Mouse (Mus musculus): ENCODE data around the gene Gm36028.

DNA sequence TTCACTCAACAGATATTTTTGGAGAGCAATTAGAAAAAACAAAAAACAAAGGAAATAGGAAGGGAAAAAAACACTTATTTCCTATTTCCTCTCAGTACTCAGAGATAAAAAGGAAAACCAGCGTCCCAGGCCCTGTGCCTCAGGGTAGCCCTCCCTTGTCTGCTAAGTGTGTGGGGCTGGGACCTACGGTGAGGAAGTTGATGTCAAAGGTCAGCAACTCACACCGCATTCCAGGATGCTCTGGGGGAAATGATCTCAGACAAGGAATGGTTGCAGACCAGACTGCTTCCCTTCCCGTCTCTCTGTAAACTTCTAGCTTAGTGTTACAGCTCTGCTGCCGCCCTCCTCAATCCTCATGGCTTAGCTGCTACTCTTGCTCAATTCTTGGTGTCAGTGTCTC, 9.6 kb downstream of the Gm36028 start:
- TF ChIP-seq CTCF (IDR thresholded peaks at IDR 0.05; ENCODE audit: low read depth, low read length) = no peak
- TF ChIP-seq POLR2A (IDR thresholded peaks at IDR 0.05; ENCODE audit: borderline replicate concordance, low read depth, low read length) = no peak
